Mouse (Mus musculus) ovary, postnatal 10 days (tissue): ENCODE measurements around the gene Adamts14.

Experiments used
- DNase-seq: peaks from one replicate; pipeline ENCODE4 v3.0.0; 2022; ENCODE audit warnings: low spot score

Adamts14 gene

DNA sequence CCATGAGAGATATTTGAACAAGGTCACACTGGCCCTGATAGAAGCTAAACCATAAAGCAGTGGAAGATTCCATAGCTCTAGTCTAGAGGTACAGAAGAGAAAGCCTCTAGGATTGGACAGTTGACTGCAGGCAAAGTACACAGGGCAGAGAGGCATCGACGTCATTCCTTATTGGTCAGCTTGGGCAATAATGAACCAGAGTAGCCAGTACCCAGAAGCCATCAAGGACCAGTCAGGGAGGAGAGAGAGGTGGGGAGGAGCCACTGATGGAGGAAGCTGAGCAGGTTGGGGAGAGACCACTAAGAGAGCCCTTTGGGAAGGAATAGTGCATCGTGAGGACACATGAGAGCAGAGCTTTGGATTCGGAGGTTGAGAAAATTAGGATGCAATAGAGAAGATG, 95.5 kb downstream of the Adamts14 start:
- DNase-seq, result no peak

- no peak for DNase-seq
Measured at GRCm38 (mm10) chr10:61176221-61176790, 96.9 kb downstream of the Adamts14 start.

- no peak for DNase-seq
Measured at GRCm38 (mm10) chr10:61175442-61176204, 97.6 kb downstream of the Adamts14 start.

GRCm38 (mm10) chr10:61174711-61175441, 98.4 kb downstream of the Adamts14 start:
- DNase-seq, result no peak

- DNase-seq, result no peak
Measured at GRCm38 (mm10) chr10:61172496-61172895, 100.7 kb downstream of the Adamts14 start.

DNA sequence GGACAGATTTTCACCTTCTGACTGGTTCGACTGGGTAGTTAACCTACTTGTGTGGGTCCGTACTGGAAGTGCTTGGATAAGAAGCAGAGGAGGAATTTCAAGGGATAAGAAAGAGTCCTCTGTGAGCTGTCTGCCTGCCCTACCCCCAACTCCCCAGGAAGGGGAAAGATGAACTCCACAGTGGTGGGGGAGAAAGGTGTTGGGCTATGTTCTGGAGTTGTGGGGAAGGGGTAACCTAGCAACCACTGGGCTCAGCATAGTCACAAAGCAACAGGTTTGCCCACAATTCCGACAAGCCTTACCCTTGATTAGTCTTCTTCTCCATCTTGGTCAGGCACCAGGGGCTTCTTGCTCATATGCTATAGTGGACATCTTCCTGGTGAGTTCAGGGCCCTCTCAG, 101.6 kb downstream of the Adamts14 start, which contains the start of gene Tbata:
Gene Tbata (plus strand): TSS at position 301 of the 400 bp plus-strand sequence.
- no peak for DNase-seq

GRCm38 (mm10) chr10:61168393-61168792, 104.8 kb downstream of the Adamts14 start:
- DNase-seq, result no peak

- no peak for DNase-seq
Measured at GRCm38 (mm10) chr10:61167333-61168096, 105.7 kb downstream of the Adamts14 start.

DNA sequence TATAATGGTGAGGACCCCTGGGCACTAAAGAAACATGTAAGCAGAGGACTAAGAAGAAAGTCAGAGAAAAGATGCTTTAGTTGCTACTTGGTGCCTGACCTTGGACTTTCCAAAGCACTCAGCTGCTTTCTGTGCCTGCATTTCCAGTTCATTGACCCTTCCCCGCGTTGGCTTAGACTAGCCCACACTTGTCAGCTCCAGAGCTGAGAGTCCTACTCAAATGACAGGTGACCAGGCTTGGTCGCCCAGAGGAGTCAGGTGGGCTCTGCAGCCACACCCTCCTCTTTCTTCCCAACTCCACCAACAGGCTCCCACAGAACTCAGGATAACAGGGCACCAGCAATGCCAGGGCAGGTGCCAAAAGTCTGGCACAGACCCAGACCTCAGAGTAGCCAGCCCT, 110.9 kb downstream of the Adamts14 start:
- DNase-seq, result no peak

- DNase-seq, result no peak
Measured at GRCm38 (mm10) chr10:61160671-61161070, 112.6 kb downstream of the Adamts14 start.

- DNase-seq, result no peak
Measured at GRCm38 (mm10) chr10:61160089-61160488, 113.1 kb downstream of the Adamts14 start.

DNA sequence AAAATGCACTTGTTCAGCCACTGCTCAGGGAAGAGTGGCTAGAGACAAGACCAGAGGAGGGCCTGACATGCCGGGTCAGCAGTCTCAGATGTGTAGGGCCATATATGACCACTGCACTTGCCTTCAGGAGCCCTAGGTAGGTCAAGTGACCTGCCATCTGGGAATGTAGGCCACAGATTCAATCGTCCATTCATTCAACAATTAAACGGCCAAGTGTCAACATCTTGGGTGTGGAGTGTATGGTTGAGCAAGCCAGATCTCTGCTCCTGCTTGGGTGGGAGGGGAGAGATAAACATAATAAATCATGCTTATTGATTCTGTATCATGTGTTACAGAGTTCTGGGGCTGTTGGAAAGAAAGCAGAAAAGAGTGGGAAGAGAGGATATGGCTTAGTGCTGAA, 114.6 kb downstream of the Adamts14 start:
- no peak for DNase-seq

DNA sequence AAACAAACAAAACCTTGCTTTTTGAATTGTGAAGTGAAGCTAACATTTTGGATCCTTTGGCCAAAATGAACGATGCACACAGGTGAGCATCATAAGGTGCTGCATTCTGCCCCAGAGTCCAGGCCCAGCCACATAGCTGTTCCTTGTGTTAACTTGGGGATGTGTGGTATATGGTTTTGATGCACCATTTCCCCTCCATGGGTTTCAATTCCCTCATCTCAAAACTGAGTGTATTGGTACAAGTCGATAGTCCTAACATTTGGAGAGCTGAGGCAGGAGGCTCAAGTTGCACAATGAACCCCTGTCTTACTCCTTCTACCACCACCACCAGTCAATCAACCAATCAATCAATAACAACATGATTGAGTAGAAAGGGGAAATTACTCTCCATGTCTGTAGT, 116.8 kb downstream of the Adamts14 start:
- no peak for DNase-seq

- DNase-seq, result no peak
Measured at GRCm38 (mm10) chr10:61155611-61156010, 117.6 kb downstream of the Adamts14 start.

DNA sequence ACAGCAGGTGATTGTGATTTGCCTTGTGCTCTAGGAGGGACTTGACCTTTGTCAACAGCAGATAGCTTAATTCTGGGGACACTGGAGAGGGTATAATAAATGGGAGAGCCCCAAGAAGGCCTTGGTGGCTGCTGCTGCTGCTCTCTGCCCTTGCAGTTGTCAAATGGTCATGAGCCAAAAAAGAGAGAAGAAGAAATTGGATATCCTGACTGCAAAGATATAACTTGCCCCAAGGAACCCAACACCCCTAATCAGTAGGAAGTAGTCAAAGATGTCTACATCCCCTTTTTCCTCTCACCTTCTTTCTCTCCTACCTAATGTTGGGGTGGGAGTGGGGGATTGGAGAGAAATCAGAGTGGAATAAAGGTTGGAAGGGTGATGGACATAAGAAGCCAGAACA, 121.1 kb downstream of the Adamts14 start:
- no peak for DNase-seq

GRCm38 (mm10) chr10:61150616-61151015, 122.6 kb downstream of the Adamts14 start:
- no peak for DNase-seq

- DNase-seq, result no peak
Measured at GRCm38 (mm10) chr10:61149476-61149875, 123.8 kb downstream of the Adamts14 start.

GRCm38 (mm10) chr10:61147157-61148040, 125.8 kb downstream of the Adamts14 start, which contains the start of gene Sgpl1:
TSS of gene Sgpl1 (minus strand) at chr10:61147703.
- DNase-seq, result peak; percentile 87
